Mouse (Mus musculus) forebrain, embryonic 15.5 days (tissue): ENCODE measurements at regions not wholly inside any gene's neighbourhood (a gene's known extent, or its start where the extent isn't known, plus 50 kb on each side); places are given as distances from the start of the nearest gene placed in this dataset.
"Not testable (repeated sequence)": the region's sequence is repeated elsewhere in the genome, so short reads cannot be mapped to it uniquely, and the experiment has no call there.

Experiments
- ATAC-seq: fragments of 200-750 bp; cut with Nextera tagmentation; replicated peaks from 2 replicates; pipeline ENCODE4 v1.8.0; 2017; ENCODE audit warnings: mild to moderate bottlenecking, moderate TSS enrichment, moderate library complexity
- H3K27ac ChIP-seq: fragments of 300-500 bp; sonication (generic); replicated peaks from 2 replicates; pipeline ENCODE4 v1.5.1; 2015; ENCODE audit warnings: mild to moderate bottlenecking, inconsistent platforms
- H3K27me3 ChIP-seq: fragments of 300-500 bp; sonication (generic); 2 replicates; pipeline ENCODE4 v1.6.1; 2015; ENCODE audit warnings: inconsistent platforms
- H3K36me3 ChIP-seq: fragments of 300-500 bp; sonication (generic); 2 replicates; pipeline ENCODE4 v1.6.1; 2015; ENCODE audit warnings: mild to moderate bottlenecking, inconsistent platforms
- H3K4me1 ChIP-seq: fragments of 300-500 bp; sonication (generic); 2 replicates; pipeline ENCODE4 v1.6.1; 2015; ENCODE audit warnings: inconsistent platforms
- H3K4me2 ChIP-seq: fragments of 300-500 bp; sonication (generic); replicated peaks from 2 replicates; pipeline ENCODE4 v1.6.1; 2015; ENCODE audit warnings: mild to moderate bottlenecking, inconsistent platforms
- H3K4me3 ChIP-seq: fragments of 300-500 bp; sonication (generic); 2 replicates; pipeline ENCODE4 v1.5.1; 2015; ENCODE audit warnings: mild to moderate bottlenecking, inconsistent platforms
- H3K9ac ChIP-seq: fragments of 300-500 bp; sonication (generic); replicated peaks from 2 replicates; pipeline ENCODE4 v1.6.1; 2015; ENCODE audit warnings: mild to moderate bottlenecking, inconsistent platforms
- H3K9me3 ChIP-seq: fragments of 300-500 bp; sonication (generic); 2 replicates; pipeline ENCODE4 v1.6.1; 2016; ENCODE audit warnings: inconsistent platforms
- WGBS: fragments of 180-500 bp; shearing (Covaris S2); methylation state at CpG from one replicate; pipeline ENCODE4 v1.1.7; 2015; ENCODE audit warnings: mixed read lengths; 5-methylcytosine and 5-hydroxymethylcytosine counted together

DNA sequence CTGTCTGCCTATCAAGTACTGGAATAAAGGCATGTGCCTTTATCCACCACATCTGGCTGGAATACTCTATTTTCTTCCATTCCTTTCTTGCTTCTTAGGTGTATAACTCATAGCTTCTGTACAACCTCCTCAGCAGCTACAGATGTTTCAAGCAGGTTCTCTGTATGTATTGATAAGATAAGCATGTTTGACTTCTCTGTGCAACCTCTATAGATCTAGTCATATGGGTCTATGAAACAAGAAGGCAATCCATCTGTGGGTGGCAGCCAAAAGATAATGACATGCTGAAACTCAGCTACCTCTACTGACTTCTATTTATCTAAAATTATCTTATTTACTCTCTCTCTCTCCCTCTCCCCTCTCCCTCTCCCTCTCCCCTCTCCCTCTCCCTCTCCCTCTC is 99.3 kb upstream of the C9orf72 start:
- H3K27me3 ChIP-seq, result no peaks in the 10 kb centered on the region
- H3K9ac ChIP-seq, result no peak overlapping the region
- no peaks in the 10 kb centered on the region for H3K36me3 ChIP-seq
- H3K4me2 ChIP-seq, result no peak overlapping the region
- H3K4me1 ChIP-seq, result no peaks in the 10 kb centered on the region
- no peaks in the 10 kb centered on the region for H3K9me3 ChIP-seq
- ATAC-seq, result no peak
- H3K27ac ChIP-seq, result no peak overlapping the region
- H3K4me3 ChIP-seq, result no peak overlapping the region

DNA sequence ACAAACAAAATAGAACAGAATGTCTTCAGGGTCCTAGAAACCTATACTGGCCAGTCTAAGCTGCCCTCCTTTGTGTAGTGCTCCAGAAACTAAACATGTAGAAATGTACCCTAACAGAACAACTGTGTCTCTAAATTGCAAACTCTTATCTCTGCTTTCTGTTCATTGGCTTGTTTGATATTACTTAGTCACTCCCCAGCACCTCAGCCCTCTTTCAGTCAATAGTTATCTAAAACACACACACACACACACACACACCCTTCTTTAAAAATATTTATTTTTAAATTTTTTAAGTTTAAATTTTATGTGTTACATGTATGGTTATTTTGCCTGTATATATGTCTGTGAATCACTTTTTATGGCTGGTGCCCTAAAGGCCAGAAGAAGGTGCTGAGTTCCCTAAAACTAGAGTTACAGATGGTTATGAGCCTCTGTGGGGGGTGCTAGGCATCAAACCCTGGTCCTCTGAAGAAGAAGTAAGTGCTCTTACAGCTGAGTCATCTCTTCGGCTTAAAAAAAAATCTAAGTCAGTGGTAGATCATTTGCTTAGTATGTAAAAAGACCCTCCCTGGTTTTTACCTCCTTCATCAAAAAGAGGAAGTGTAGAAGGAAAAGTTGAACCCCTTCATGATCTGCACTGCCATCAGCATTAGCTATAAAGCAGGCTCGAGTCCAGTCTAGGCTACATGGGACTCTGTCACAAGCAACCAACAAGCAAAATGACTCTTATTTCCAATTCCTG is 96.6 kb upstream of the C9orf72 start:
- ATAC-seq, result no peak
- no peaks in the 10 kb centered on the region for H3K9me3 ChIP-seq
- no peak overlapping the region for H3K4me3 ChIP-seq
- no peaks in the 10 kb centered on the region for H3K36me3 ChIP-seq
- WGBS, result 93% methylated on average over 2 of the region's 2 CpGs
- no peak overlapping the region for H3K4me2 ChIP-seq
- no peaks in the 10 kb centered on the region for H3K27me3 ChIP-seq
- no peak overlapping the region for H3K9ac ChIP-seq
- H3K27ac ChIP-seq, result no peak overlapping the region
- H3K4me1 ChIP-seq, result no peaks in the 10 kb centered on the region

- Histone ChIP-seq H3K4me1 (0 out of 2 replicates have a peak, but pooled peaks cover 4% of the 10 kb centered on the region), H3K27me3 (no peaks in the 10 kb centered on the region), H3K9ac (no peak overlapping the region), H3K4me2 (no peak overlapping the region), H3K27ac (no peak overlapping the region), H3K36me3 (no peaks in the 10 kb centered on the region), H3K4me3 (no peak overlapping the region), H3K9me3 (no peaks in the 10 kb centered on the region)
- WGBS, result 70% methylated on average over 5 of the region's 5 CpGs
- ATAC-seq, result peak; percentile 55
Measured at GRCm38 (mm10) chr4:35310396-35310977, 84.5 kb upstream of the C9orf72 start.

GRCm38 (mm10) chr4:35308221-35308620 is 82.2 kb upstream of the C9orf72 start:
- no peak for ATAC-seq
- 0 out of 2 replicates have a peak, but pooled peaks cover 4% of the 10 kb centered on the region for H3K4me1 ChIP-seq
- no peaks in the 10 kb centered on the region for H3K9me3 ChIP-seq
- no peak overlapping the region for H3K27ac ChIP-seq
- WGBS, result 66% methylated on average over 5 of the region's 5 CpGs
- H3K9ac ChIP-seq, result no peak overlapping the region
- no peaks in the 10 kb centered on the region for H3K27me3 ChIP-seq
- no peak overlapping the region for H3K4me2 ChIP-seq
- H3K4me3 ChIP-seq, result no peak overlapping the region
- no peaks in the 10 kb centered on the region for H3K36me3 ChIP-seq

DNA sequence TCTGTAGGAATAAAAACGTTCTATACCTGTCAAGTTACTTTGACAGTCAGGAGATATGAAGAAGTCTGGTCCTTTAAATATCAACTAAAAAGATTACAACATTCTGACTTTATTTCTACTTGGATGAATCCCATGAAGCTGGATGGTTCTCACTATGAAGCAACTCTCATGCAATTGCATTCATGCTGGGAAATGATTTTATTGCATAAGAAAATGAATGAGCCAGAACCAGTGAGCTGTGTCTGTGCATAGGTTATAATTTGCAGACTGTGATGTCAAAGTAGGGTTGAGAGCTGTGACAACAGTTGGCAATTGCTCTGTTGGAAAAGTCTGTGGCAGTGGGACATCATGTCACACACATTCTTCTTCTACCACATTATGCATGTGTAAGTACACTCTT is 79.2 kb upstream of the C9orf72 start:
- Histone ChIP-seq H3K27me3 (no peaks in the 10 kb centered on the region), H3K36me3 (no peaks in the 10 kb centered on the region), H3K9me3 (no peaks in the 10 kb centered on the region), H3K4me3 (no peak overlapping the region), H3K4me2 (no peak overlapping the region), H3K9ac (no peak overlapping the region), H3K4me1 (0 out of 2 replicates have a peak, but pooled peaks cover 4% of the 10 kb centered on the region), H3K27ac (no peak overlapping the region)
- no peak for ATAC-seq
- 71% methylated on average over 1 of the region's 1 CpGs for WGBS

- Histone ChIP-seq H3K4me2 (no peak overlapping the region), H3K4me3 (no peak overlapping the region), H3K9ac (no peak overlapping the region), H3K27me3 (no peaks in the 10 kb centered on the region), H3K36me3 (no peaks in the 10 kb centered on the region), H3K4me1 (no peaks in the 10 kb centered on the region), H3K9me3 (no peaks in the 10 kb centered on the region), H3K27ac (no peak overlapping the region)
- 11% methylated on average over 2 of the region's 2 CpGs for WGBS
- peak; percentile 70 for ATAC-seq
Measured at GRCm38 (mm10) chr4:35300848-35301247, 74.9 kb upstream of the C9orf72 start.

GRCm38 (mm10) chr4:35300374-35300773 is 74.4 kb upstream of the C9orf72 start:
- not testable (repeated sequence) for H3K27ac ChIP-seq, H3K4me3 ChIP-seq, H3K4me2 ChIP-seq, H3K9me3 ChIP-seq, H3K27me3 ChIP-seq, H3K36me3 ChIP-seq, H3K9ac ChIP-seq, ATAC-seq, H3K4me1 ChIP-seq
- 36% methylated on average over 4 of the region's 4 CpGs for WGBS

- no peak overlapping the region for H3K27ac ChIP-seq
- H3K9me3 ChIP-seq, result peaks cover 13% of the 10 kb centered on the region; the same call in 1 of the 2 replicates
- H3K27me3 ChIP-seq, result no peaks in the 10 kb centered on the region
- H3K4me1 ChIP-seq, result 0 out of 2 replicates have a peak, but pooled peaks cover 6% of the 10 kb centered on the region
- H3K9ac ChIP-seq, result no peak overlapping the region
- ATAC-seq, result peak; percentile 93
- no peak overlapping the region for H3K4me2 ChIP-seq
- H3K36me3 ChIP-seq, result no peaks in the 10 kb centered on the region
- no peak overlapping the region for H3K4me3 ChIP-seq
Measured at GRCm38 (mm10) chr4:35284611-35285010, 58.6 kb upstream of the C9orf72 start.
